Mouse (Mus musculus) midbrain, postnatal 0 days (tissue): Measurements from ENCODE around the gene Hoxc11. TPM values are rescaled to one million over a fixed set of nuclear protein-coding genes. Genes with fewer than 3 reads are reported as not detected.

Experiments used
- ATAC-seq: fragments of 200-750 bp; cut with Nextera tagmentation; 2 replicates; pipeline ENCODE4 v1.8.0; 2017; ENCODE audit warnings: moderate number of reproducible peaks, mild to moderate bottlenecking, moderate TSS enrichment, moderate library complexity; ENCODE audit not compliant: low FRiP score
- DNase-seq: peaks from one replicate; pipeline ENCODE4 v3.0.0-alpha.2; 2015; ENCODE audit warnings: low spot score
- H3K27ac ChIP-seq: fragments of 300-500 bp; sonication (generic); 2 replicates; pipeline ENCODE4 v1.5.1; 2014; ENCODE audit warnings: low read depth, mild to moderate bottlenecking, low read length, mixed read lengths
- H3K27me3 ChIP-seq: fragments of 300-500 bp; sonication (generic); 2 replicates; pipeline ENCODE4 v1.6.1; 2014; ENCODE audit warnings: low read length, control low read depth, mixed read lengths; ENCODE audit not compliant: insufficient read depth
- H3K36me3 ChIP-seq: fragments of 300-500 bp; sonication (generic); 2 replicates; pipeline ENCODE4 v1.6.1; 2014; ENCODE audit warnings: low read length, control low read depth, mixed read lengths; ENCODE audit not compliant: insufficient read depth
- H3K4me1 ChIP-seq: fragments of 300-500 bp; sonication (generic); 2 replicates; pipeline ENCODE4 v1.6.1; 2014; ENCODE audit warnings: mild to moderate bottlenecking, control low read depth, antibody characterized with exemption, low read length, mixed read lengths; ENCODE audit not compliant: insufficient read depth
- H3K4me2 ChIP-seq: fragments of 300-500 bp; sonication (generic); 2 replicates; pipeline ENCODE4 v1.6.1; 2014; ENCODE audit warnings: low read depth, mild to moderate bottlenecking, low read length, mixed read lengths; ENCODE audit not compliant: poor library complexity, severe bottlenecking
- H3K4me3 ChIP-seq: fragments of 300-500 bp; sonication (generic); 2 replicates; pipeline ENCODE4 v1.5.1; 2014; ENCODE audit warnings: low read depth, mild to moderate bottlenecking, low read length, moderate library complexity
- H3K9ac ChIP-seq: fragments of 300-500 bp; sonication (generic); replicated peaks from 2 replicates; pipeline ENCODE4 v1.6.1; 2014; ENCODE audit warnings: mild to moderate bottlenecking, low read length, moderate library complexity, mixed read lengths; ENCODE audit not compliant: poor library complexity, severe bottlenecking
- H3K9me3 ChIP-seq: fragments of 300-500 bp; sonication (generic); 2 replicates; pipeline ENCODE4 v1.6.1; 2016; ENCODE audit warnings: low read length, control low read depth
- CTCF ChIP-seq: IDR thresholded peaks from 2 replicates; pipeline ENCODE4 v1.5.1; 2016; ENCODE audit warnings: antibody characterized with exemption, mild to moderate bottlenecking
- whole genome bisulfite sequencing: fragments of 180-500 bp; shearing (Covaris S2); extraction: QIAGEN DNeasy Blood & Tissue Kit; methylation state at CpG from one replicate; pipeline ENCODE4 v1.1.7; 2014; 5-methylcytosine and 5-hydroxymethylcytosine counted together
- polyA plus RNA-seq: library from polyadenylated mRNA; unstranded; fragments of >200 nt; fragmentation: Nextera tagmentation; extraction: Ambion mirVana; gene quantifications from 2 replicates; pipeline ENCODE4 v1.2.1, GENCODE M21; 2015
- total RNA-seq: library from RNA; depleted of rRNA; stranded (reverse); fragments of >200 nt; gene quantifications from 2 replicates; pipeline ENCODE4 v1.2.3, GENCODE M21; 2014; rRNA removed

Gene Hoxc11
- total RNA-seq (not detected in 2 replicates), polyA plus RNA-seq (not detected in 2 replicates)

DNA sequence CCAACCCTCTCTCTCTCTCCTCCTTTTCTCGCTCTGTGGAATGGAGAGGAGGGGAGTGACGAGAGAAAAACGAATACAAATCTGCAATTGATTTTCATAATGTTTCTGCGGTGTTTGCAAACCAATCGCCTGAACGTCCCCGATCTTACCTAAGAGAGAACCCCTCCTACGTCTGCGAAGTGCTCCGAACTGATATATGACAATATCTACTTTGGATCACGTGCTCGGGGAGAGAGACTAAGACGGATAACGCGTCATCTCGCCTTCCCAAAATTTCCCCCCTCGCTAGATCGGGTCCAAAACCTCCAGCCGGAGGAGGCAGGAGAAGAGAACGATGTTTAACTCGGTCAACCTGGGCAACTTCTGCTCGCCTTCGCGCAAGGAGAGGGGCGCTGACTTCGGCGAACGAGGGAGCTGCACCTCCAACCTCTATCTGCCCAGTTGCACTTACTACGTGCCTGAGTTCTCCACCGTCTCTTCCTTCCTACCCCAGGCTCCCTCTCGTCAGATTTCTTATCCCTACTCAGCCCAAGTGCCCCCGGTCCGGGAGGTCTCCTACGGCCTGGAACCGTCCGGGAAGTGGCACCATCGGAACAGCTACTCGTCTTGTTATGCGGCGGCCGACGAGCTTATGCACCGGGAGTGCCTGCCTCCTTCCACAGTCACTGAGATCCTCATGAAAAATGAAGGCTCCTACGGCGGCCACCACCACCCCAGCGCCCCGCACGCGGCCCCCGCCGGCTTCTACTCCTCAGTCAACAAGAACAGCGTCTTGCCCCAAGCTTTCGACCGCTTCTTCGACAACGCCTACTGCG lies at the start of gene Hoxc11:
Hoxc11 (plus strand) TSS at position 236 of the 815 bp plus-strand sequence.
- Histone ChIP-seq H3K27ac (no peak within 1 kb of the TSS), H3K4me2 (no peak within 1 kb of the TSS)
- WGBS = 1% methylated on average over 56 of the region's 57 CpGs

DNA sequence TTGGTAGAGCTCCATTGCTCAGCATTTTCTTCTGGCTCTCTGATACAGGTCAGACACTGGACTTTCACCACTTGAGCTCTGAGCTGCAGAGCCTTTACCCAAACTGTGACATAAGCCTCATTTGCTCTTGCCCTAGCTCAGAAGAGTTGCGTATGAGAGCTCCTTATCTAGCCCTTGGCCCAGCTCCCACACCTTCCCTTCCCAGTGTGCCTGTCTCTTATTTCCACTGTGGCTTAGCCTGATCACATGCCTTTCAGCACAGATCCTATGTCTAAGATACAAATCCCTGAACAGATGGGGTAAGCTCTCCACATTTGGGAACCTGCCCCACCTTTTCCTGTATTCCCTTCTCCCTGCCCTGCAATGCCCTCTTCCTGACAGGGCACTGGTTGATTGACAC lies 49.3 kb upstream of the Hoxc11 start:
- no peak overlapping the region for H3K27ac ChIP-seq
- WGBS = 76% methylated on average over 1 of the region's 1 CpGs
- H3K4me3 ChIP-seq = no peak overlapping the region
- H3K9ac ChIP-seq = no peak overlapping the region
- H3K36me3 ChIP-seq = no peaks in the 10 kb centered on the region
- no peak overlapping the region for H3K4me2 ChIP-seq
- H3K9me3 ChIP-seq = no peaks in the 10 kb centered on the region
- H3K27me3 ChIP-seq = peaks cover 75% of the 10 kb centered on the region
- no peak for DNase-seq
- no peak for ATAC-seq
- TF ChIP-seq CTCF = no peak
- H3K4me1 ChIP-seq = no peaks in the 10 kb centered on the region

More for the DNA sequence above, at the start of gene Hoxc11:
- Histone ChIP-seq H3K4me1 (no peaks in the 10 kb centered on the region), H3K9me3 (no peaks in the 10 kb centered on the region), H3K4me3 (no peak within 1 kb of the TSS), H3K36me3 (no peaks in the 10 kb centered on the region), H3K9ac (no peak within 1 kb of the TSS), H3K27me3 (peaks cover 89% of the 10 kb centered on the region)
- no peak for TF ChIP-seq CTCF
- ATAC-seq = no peak
- no peak for DNase-seq

DNA sequence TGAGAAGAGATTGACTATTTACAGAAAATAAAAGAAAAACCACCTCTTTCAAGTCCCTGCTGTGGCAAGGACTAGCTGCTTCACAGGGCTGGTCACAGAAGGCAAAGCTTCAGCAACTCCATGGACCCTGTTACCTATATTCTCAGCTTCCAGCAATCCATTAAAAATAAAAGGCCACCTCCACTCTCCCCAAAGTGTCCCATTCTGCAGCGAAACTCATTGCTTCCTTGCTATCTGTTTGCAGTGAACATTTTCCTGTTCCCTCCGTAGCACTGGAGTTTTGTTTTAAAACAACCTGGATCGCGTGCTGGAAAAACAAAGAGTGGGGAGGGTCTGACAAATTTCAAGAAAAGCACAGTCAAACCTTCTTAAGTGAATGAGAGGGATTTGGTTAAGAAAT lies 44.7 kb upstream of the Hoxc11 start:
- H3K9me3 ChIP-seq = no peaks in the 10 kb centered on the region
- H3K4me1 ChIP-seq = no peaks in the 10 kb centered on the region
- H3K27me3 ChIP-seq = peaks cover 85% of the 10 kb centered on the region
- H3K4me2 ChIP-seq = no peak overlapping the region
- H3K36me3 ChIP-seq = no peaks in the 10 kb centered on the region
- TF ChIP-seq CTCF = no peak
- ATAC-seq = no peak
- no peak overlapping the region for H3K27ac ChIP-seq
- H3K9ac ChIP-seq = no peak overlapping the region
- WGBS = 2% methylated on average over 4 of the region's 4 CpGs
- no peak for DNase-seq
- no peak overlapping the region for H3K4me3 ChIP-seq

DNA sequence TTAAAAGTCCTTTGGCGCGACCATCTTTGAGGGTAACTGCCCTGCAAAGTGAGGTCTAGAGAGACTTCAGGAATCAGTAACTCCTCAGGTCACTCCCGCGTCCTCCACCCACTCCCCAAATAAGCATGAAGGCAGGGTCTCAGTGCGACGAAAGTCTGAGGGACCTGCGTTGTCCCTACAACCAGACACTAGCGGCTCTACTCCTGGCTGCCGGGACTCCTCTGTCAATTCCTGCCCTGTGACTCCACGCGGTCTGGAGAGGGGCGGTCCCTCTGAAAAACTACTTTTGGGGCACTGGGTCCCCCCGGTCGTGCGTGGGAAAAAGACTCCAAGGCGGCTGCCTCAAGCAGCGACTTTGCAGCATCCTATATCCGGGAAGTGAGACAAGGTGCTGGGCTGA lies 44.2 kb upstream of the Hoxc11 start:
- Histone ChIP-seq H3K36me3 (no peaks in the 10 kb centered on the region), H3K9ac (no peak overlapping the region), H3K4me3 (no peak overlapping the region), H3K27ac (no peak overlapping the region), H3K4me1 (no peaks in the 10 kb centered on the region), H3K4me2 (no peak overlapping the region), H3K9me3 (no peaks in the 10 kb centered on the region), H3K27me3 (peaks cover 85% of the 10 kb centered on the region)
- ATAC-seq (no peak), DNase-seq (no peak)
- 0% methylated on average over 18 of the region's 18 CpGs for WGBS
- TF ChIP-seq CTCF = no peak

DNA sequence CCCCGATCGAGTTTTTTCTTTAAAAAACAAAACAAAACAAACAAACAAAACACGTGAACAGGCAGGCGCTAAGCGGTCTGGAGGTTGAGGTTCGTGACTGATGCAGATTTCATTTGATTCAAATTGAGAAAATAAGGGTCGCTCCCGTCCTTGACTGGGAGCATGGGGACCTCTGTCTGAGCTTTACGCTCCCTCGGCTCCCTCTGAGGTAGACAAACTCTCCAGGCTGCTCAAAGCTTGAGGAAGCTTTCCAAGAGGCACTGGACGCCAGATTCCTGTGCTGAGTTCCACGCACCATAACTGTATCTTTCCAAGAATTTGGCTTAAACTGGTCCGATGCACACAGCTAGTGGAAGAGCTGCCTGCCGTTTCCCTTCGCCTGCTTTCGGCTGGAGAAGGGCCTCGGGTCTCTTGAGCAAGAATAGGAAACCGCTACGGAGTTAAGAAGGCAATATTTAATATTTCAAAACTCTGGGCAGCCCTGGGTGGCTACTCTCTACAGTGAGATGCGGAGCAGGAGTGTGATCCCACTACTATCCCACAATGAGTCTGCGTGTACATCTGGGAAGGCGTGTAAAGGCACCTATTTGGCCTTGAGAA lies 43.6 kb upstream of the Hoxc11 start:
- Histone ChIP-seq H3K4me3 (no peak overlapping the region), H3K4me2 (no peak overlapping the region), H3K9ac (no peak overlapping the region), H3K36me3 (no peaks in the 10 kb centered on the region), H3K4me1 (no peaks in the 10 kb centered on the region), H3K27ac (no peak overlapping the region), H3K9me3 (no peaks in the 10 kb centered on the region), H3K27me3 (peaks cover 83% of the 10 kb centered on the region)
- 2% methylated on average over 22 of the region's 22 CpGs for WGBS
- no peak for ATAC-seq
- DNase-seq = no peak
- TF ChIP-seq CTCF = no peak

DNA sequence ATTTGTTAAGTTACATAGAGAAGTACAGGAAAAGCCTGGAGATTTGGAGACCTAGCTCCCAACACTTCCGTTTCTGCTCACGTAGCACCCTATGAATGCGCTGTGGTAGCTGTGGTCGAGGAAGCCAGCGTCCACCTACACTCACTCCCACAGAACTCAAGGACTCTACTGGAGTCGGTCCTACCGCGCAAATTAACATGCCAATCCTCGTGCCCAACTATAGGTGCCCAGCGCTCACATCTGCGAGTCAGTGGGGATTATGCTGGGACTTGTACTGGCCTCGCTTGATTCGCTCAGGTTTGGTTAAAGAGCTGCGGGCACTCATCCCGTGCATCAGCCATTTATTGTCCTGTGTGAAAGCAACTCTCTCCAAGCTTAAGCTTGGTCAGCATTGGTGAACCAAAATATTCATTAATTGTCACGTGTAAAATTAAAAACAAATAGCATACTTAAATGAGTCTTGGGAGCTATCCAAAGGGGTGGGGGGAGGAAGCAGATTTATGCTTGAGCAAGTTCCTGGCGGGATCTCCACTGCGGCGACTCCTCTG lies 41.1 kb upstream of the Hoxc11 start:
- peaks cover 86% of the 10 kb centered on the region for H3K27me3 ChIP-seq
- H3K4me3 ChIP-seq = no peak overlapping the region
- ATAC-seq (no peak), DNase-seq (no peak)
- no peaks in the 10 kb centered on the region for H3K9me3 ChIP-seq
- H3K27ac ChIP-seq = no peak overlapping the region
- no peak overlapping the region for H3K4me2 ChIP-seq
- H3K4me1 ChIP-seq = no peaks in the 10 kb centered on the region
- WGBS = under 1% methylated on average over 19 of the region's 19 CpGs
- H3K9ac ChIP-seq = no peak overlapping the region
- TF ChIP-seq CTCF = no peak
- H3K36me3 ChIP-seq = no peaks in the 10 kb centered on the region
